In genomic region chr10:117527979-117528378, GRCm38 (mm10) we compare ENCODE assay signal across 11 mouse cellular contexts.
"Had no signal": no experiment of that assay in that cellular context is flagged by ENCODE, and none has a peak within 500 bp of the region (broad histone marks: within the 10 kb centered on the region; RNA-seq: fewer than 3 reads in every experiment).

No protein-coding gene starts in this region.

- DNase-seq: left cerebral cortex, postnatal 4 days; liver; liver, embryonic 13.5 days; liver, postnatal 0 days; lung, adult 18-20 months; lung, adult 2 months; lung, embryonic 14.5 days; lung, postnatal 14 days; lung, postnatal 36 days; lung, postnatal 4 days; midbrain, embryonic 14.5 days had no signal
